Mouse (Mus musculus) intestine, postnatal 0 days (tissue): ENCODE measurements at regions not wholly inside any gene's neighbourhood (a gene's known extent, or its start where the extent isn't known, plus 50 kb on each side); places are given as distances from the start of the nearest gene placed in this dataset.

Source experiments
- ATAC-seq: fragments of 200-750 bp; cut with Nextera tagmentation; 2 replicates; pipeline ENCODE4 v1.8.0; 2017; ENCODE audit warnings: mild to moderate bottlenecking, moderate TSS enrichment, moderate library complexity
- H3K27ac ChIP-seq: fragments of 300-500 bp; sonication (generic); 2 replicates; pipeline ENCODE4 v1.5.1; 2014; ENCODE audit warnings: mild to moderate bottlenecking, low read depth, low read length, moderate library complexity
- H3K27me3 ChIP-seq: fragments of 300-500 bp; sonication (generic); replicated peaks from 2 replicates; pipeline ENCODE4 v1.6.1; 2014; ENCODE audit warnings: low read length, mixed read lengths; ENCODE audit not compliant: control insufficient read depth, insufficient read depth
- H3K36me3 ChIP-seq: fragments of 300-500 bp; sonication (generic); 2 replicates; pipeline ENCODE4 v1.6.1; 2014; ENCODE audit warnings: mild to moderate bottlenecking, moderate library complexity; ENCODE audit not compliant: control insufficient read depth, insufficient read depth
- H3K4me1 ChIP-seq: fragments of 300-500 bp; sonication (generic); replicated peaks from 2 replicates; pipeline ENCODE4 v1.6.1; 2014; ENCODE audit warnings: antibody characterized with exemption, low read length, mixed read lengths; ENCODE audit not compliant: control insufficient read depth, insufficient read depth
- H3K4me2 ChIP-seq: fragments of 300-500 bp; sonication (generic); replicated peaks from 2 replicates; pipeline ENCODE4 v1.6.1; 2014; ENCODE audit warnings: low read depth, mild to moderate bottlenecking, moderate library complexity
- H3K4me3 ChIP-seq: fragments of 300-500 bp; sonication (generic); 2 replicates; pipeline ENCODE4 v1.5.1; 2014; ENCODE audit warnings: low read depth, low read length
- H3K9ac ChIP-seq: fragments of 300-500 bp; sonication (generic); 2 replicates; pipeline ENCODE4 v1.6.1; 2014; ENCODE audit warnings: mild to moderate bottlenecking, low read depth, low read length
- H3K9me3 ChIP-seq: fragments of 300-500 bp; sonication (generic); 2 replicates; pipeline ENCODE4 v1.6.1; 2016; ENCODE audit warnings: mixed run types; ENCODE audit not compliant: control insufficient read depth
- CTCF ChIP-seq: sonication (generic); IDR thresholded peaks from 2 replicates; pipeline ENCODE4 v1.5.1; 2016; ENCODE audit warnings: low read depth, mild to moderate bottlenecking, control low read depth, antibody characterized with exemption, moderate library complexity
- WGBS: fragments of 180-500 bp; shearing (Covaris S2); extraction: QIAGEN DNeasy Blood & Tissue Kit; methylation state at CpG from one replicate; pipeline ENCODE4 v1.1.7; 2014; 5-methylcytosine and 5-hydroxymethylcytosine counted together

DNA sequence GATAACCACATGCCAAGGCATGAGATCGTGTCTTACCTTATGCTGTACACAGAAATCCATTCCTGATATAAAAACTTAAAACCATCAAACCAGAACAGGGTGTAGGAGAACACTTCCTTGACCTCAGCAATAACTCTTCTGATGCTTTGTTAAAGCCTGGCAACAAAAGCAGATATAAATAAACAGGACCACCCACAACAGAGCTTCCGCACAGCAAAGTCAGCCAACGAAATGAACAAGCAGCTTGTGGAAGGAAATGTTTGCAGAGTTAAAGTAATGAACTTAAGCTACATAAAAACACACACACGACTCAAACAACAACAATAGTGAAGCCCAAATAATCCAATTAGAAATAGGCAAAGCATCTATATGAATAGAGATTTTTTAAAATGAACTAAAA lies 54.8 kb upstream of the Bach2 start:
- H3K4me1 ChIP-seq = no peaks in the 10 kb centered on the region
- 65% methylated on average over 4 of the region's 4 CpGs for WGBS
- no peak overlapping the region for H3K4me2 ChIP-seq
- no peaks in the 10 kb centered on the region for H3K9me3 ChIP-seq
- no peaks in the 10 kb centered on the region for H3K27me3 ChIP-seq
- no peak overlapping the region for H3K27ac ChIP-seq
- H3K4me3 ChIP-seq = no peak overlapping the region
- H3K36me3 ChIP-seq = no peaks in the 10 kb centered on the region
- no peak for ATAC-seq
- TF ChIP-seq CTCF = no peak
- H3K9ac ChIP-seq = no peak overlapping the region

DNA sequence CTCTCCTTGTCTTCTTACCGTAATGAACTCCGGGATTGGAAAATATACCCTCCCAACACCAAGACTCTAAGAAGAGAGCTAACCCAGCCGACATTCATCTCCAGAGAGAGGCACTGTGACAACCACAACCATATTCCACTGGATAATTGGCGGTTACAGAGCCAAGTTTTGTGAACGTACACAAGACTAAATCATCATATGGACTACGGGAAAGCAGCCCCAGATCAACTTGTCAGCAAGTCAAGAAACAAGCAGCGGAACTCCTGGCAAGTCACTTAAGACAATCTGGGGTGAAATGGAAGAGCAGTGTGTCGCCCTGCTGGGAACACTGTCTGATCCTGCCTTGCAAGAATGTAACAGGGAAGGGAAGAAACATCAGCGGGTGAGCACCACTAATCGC lies 52.6 kb upstream of the Bach2 start:
- H3K4me1 ChIP-seq = no peaks in the 10 kb centered on the region
- no peak for ATAC-seq
- H3K27ac ChIP-seq = no peak overlapping the region
- H3K9ac ChIP-seq = no peak overlapping the region
- no peak for TF ChIP-seq CTCF
- no peaks in the 10 kb centered on the region for H3K9me3 ChIP-seq
- H3K27me3 ChIP-seq = no peaks in the 10 kb centered on the region
- no peak overlapping the region for H3K4me3 ChIP-seq
- H3K4me2 ChIP-seq = no peak overlapping the region
- no peaks in the 10 kb centered on the region for H3K36me3 ChIP-seq
- WGBS = 85% methylated on average over 10 of the region's 10 CpGs

DNA sequence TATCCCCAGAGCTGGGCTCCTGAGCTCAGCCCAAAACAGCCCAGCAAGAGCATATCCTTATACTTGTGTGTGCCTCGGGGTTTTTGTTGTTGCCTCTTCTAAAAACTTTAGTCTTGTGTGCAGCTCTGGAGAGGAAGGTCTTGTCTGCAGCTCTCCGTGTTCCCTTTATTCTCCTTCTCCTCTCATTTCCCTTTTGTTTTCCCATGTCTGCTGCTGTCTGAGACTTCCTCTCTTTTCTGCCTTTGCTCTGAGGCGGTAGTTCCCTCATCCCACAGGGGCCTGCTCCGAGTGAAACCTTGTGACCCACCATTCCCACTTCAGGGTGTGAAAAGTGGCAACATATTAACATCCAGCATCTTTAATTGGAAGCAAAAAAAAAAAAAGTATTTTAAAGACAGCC lies 51.5 kb upstream of the Bach2 start:
- Histone ChIP-seq H3K4me2 (no peak overlapping the region), H3K9ac (no peak overlapping the region), H3K27ac (no peak overlapping the region), H3K4me3 (no peak overlapping the region), H3K27me3 (no peaks in the 10 kb centered on the region), H3K36me3 (no peaks in the 10 kb centered on the region), H3K9me3 (no peaks in the 10 kb centered on the region), H3K4me1 (no peaks in the 10 kb centered on the region)
- TF ChIP-seq CTCF = no peak
- ATAC-seq = no peak
- 73% methylated on average over 4 of the region's 4 CpGs for WGBS

DNA sequence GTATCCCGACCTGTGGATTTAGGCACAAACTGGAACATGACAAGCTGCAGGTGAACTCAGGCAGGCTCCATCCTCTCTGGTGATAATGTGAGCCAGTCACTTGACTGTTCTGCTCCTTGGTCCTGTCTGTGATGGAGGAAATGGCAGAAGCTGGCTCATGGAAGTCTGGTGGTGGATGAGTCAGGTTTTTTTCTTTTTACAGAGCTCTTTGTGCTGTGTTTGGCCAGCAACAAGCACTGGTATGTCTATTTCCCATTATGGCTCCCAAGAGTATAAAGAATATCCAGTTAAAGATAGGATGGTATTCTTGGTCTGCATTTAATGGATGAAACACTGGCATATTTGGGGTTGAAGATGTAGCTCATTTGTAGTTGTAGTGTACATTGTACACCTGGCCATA lies 50.5 kb upstream of the Bach2 start:
- no peak for TF ChIP-seq CTCF
- H3K9me3 ChIP-seq = no peaks in the 10 kb centered on the region
- H3K4me2 ChIP-seq = no peak overlapping the region
- 90% methylated on average over 1 of the region's 1 CpGs for WGBS
- H3K27ac ChIP-seq = no peak overlapping the region
- ATAC-seq = no peak
- no peaks in the 10 kb centered on the region for H3K4me1 ChIP-seq
- no peaks in the 10 kb centered on the region for H3K27me3 ChIP-seq
- H3K36me3 ChIP-seq = no peaks in the 10 kb centered on the region
- no peak overlapping the region for H3K4me3 ChIP-seq
- H3K9ac ChIP-seq = no peak overlapping the region

DNA sequence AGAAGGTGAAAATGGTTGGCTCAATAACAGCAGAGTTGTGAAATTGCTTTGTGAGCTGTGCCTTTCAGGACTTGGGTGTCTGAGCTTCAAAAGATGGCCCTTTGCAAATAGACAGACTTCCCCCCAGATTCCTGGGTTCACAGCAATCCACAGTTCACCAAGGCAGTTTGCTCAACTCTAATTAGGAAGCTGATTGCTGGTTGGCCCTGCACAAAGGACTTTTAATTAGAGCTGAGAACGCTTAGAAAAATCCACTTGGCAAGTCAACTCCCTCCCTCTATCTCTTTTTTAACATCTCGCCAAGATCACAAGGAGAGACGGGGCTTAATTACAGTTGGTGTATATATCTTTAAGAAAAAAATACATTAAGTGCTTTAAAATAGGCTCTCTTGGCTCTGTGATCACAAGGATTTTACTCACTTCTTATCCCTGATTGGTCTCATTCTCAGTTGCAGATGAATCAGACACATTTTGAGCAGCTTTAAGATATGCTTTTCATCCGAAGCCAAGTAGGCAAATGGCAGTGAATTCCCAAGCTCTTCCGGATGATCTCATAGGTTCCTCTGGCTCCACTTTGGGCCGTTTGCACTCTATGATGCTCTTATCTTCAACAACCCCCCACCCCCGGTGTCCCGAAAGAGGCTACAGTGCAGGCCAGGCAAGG lies 49.7 kb upstream of the Bach2 start:
- Histone ChIP-seq H3K4me2 (no peak overlapping the region), H3K9me3 (no peaks in the 10 kb centered on the region), H3K27me3 (no peaks in the 10 kb centered on the region), H3K4me3 (no peak overlapping the region), H3K4me1 (no peaks in the 10 kb centered on the region), H3K36me3 (no peaks in the 10 kb centered on the region), H3K9ac (no peak overlapping the region), H3K27ac (no peak overlapping the region)
- TF ChIP-seq CTCF = no peak
- no peak for ATAC-seq
- WGBS = 61% methylated on average over 8 of the region's 8 CpGs
